15 mouse cellular contexts compared by ENCODE assay signal in genomic region chr12:55480471-55481153, GRCm38 (mm10). TPM values are rescaled to one million over a fixed set of nuclear protein-coding genes. Genes with fewer than 3 reads are reported as not detected.
A peak's percentile ranks its signal among the peaks of the same experiment; 100 is the strongest.
DNase-seq lines count a peak whose midpoint lies in the region; ATAC-seq and TF ChIP-seq lines count a peak whose summit lies in the region.
"Had no signal": no experiment of that assay in that cellular context is flagged by ENCODE, and none has a peak within 500 bp of the region (broad histone marks: within the 10 kb centered on the region; RNA-seq: fewer than 3 reads in every experiment).

No protein-coding gene starts in this region.

- peak overlapping the region; percentile 16 for H3K27ac ChIP-seq in gastrocnemius, adult 2 months
- no peak overlapping the region for H3K27ac ChIP-seq in kidney, embryonic 14.5 days (ENCODE audit: low read depth, low read length)
- H3K27ac ChIP-seq in liver, embryonic 15.5 days (replicated peaks), result 0 out of 2 replicates have a peak overlapping the region, but pooled peaks have one; percentile 17
- H3K27ac ChIP-seq in hindbrain, embryonic 12.5 days, result no peak overlapping the region
- H3K27ac ChIP-seq: lung, embryonic 15.5 days; neural tube, embryonic 12.5 days had no signal

- in situ Hi-C loops in Patski (cut with MboI; ENCODE audit: low pct_unique_long_range_greater_than_20kb), result no loop called here

- TF ChIP-seq CTCF in gastrocnemius, adult 2 months (IDR thresholded peaks at IDR 0.05), result no peak
- no peak for TF ChIP-seq CTCF in Patski (IDR thresholded peaks at IDR 0.05)

- H3K4me3 ChIP-seq in gastrocnemius, adult 2 months, result no peak overlapping the region
- H3K4me3 ChIP-seq in kidney, embryonic 14.5 days (ENCODE audit: low read length), result no peak overlapping the region
- no peak overlapping the region for H3K4me3 ChIP-seq in liver, embryonic 15.5 days (replicated peaks)
- H3K4me3 ChIP-seq in hindbrain, embryonic 12.5 days, result no peak overlapping the region
- H3K4me3 ChIP-seq: lung, embryonic 15.5 days; megakaryocyte, embryonic 14.5 days; neural tube, embryonic 12.5 days had no signal

- H3K9me3 ChIP-seq in kidney, embryonic 14.5 days (ENCODE audit: control insufficient read depth, low read length), result no peaks in the 10 kb centered on the region
- H3K9me3 ChIP-seq in liver, embryonic 15.5 days (replicated peaks), result no peaks in the 10 kb centered on the region
- no peaks in the 10 kb centered on the region for H3K9me3 ChIP-seq in hindbrain, embryonic 12.5 days (replicated peaks)
- H3K9me3 ChIP-seq: lung, embryonic 15.5 days; neural tube, embryonic 12.5 days had no signal

- H3K9ac ChIP-seq in kidney, embryonic 14.5 days (ENCODE audit: low read depth, low read length), result no peak overlapping the region
- H3K9ac ChIP-seq in liver, embryonic 15.5 days, result no peak overlapping the region
- no peak overlapping the region for H3K9ac ChIP-seq in hindbrain, embryonic 12.5 days
- H3K9ac ChIP-seq: lung, embryonic 15.5 days; neural tube, embryonic 12.5 days had no signal

- H3K4me2 ChIP-seq in kidney, embryonic 14.5 days (replicated peaks; ENCODE audit: low read depth, low read length), result no peak overlapping the region
- no peak overlapping the region for H3K4me2 ChIP-seq in liver, embryonic 15.5 days
- H3K4me2 ChIP-seq in hindbrain, embryonic 12.5 days (replicated peaks), result no peak overlapping the region
- H3K4me2 ChIP-seq: lung, embryonic 15.5 days; neural tube, embryonic 12.5 days had no signal

- H3K36me3 ChIP-seq in kidney, embryonic 14.5 days (ENCODE audit: control insufficient read depth, insufficient read depth, low read length), result no peaks in the 10 kb centered on the region
- no peaks in the 10 kb centered on the region for H3K36me3 ChIP-seq in liver, embryonic 15.5 days (replicated peaks)
- no peaks in the 10 kb centered on the region for H3K36me3 ChIP-seq in hindbrain, embryonic 12.5 days
- H3K36me3 ChIP-seq: lung, embryonic 15.5 days; neural tube, embryonic 12.5 days had no signal

- POLR2A ChIA-PET in Patski (lab: Charles Lee), result interaction anchor here (0.6 kb wide), 1 partner anchor 9 kb away, joined by 5 read pairs; no protein-coding TSS in a partner anchor

- intact Hi-C loops in gastrocnemius, adult 2 months (cut with DNase I), result no loop called here
- intact Hi-C loops in gastrocnemius, postnatal 14 days (cut with DNase I; ENCODE audit: low total_unique reads), result no loop called here

- CTCF ChIA-PET in Patski (lab: Charles Lee), result no interaction called here

- no peak for ATAC-seq in kidney, embryonic 14.5 days (ENCODE audit: low FRiP score, low TSS enrichment)
- peak; percentile 44 for ATAC-seq in Patski
- peak; percentile 62 for ATAC-seq in liver, embryonic 15.5 days (ENCODE audit: insufficient read depth)
- no peak for ATAC-seq in hindbrain, embryonic 12.5 days (ENCODE audit: low FRiP score)

- 92% methylated on average over 2 of the region's 2 CpGs for WGBS in kidney, embryonic 14.5 days
- WGBS in liver, embryonic 15.5 days (ENCODE audit: insufficient replicate concordance), result 66% methylated on average over 2 of the region's 2 CpGs
- WGBS in hindbrain, embryonic 12.5 days, result 85% methylated on average over 2 of the region's 2 CpGs

- no peak for DNase-seq in gastrocnemius, adult 2 months
- DNase-seq in gastrocnemius, postnatal 14 days, result no peak
- peak; percentile 56 to 75 for DNase-seq in kidney, postnatal 25 days
- DNase-seq in Patski (ENCODE audit: low read depth, low spot score), result no peak
- DNase-seq in right cerebral cortex, postnatal 14 days, result no peak
- DNase-seq: adrenal gland, adult 2 months; cerebellum, adult 9-11 months; left cerebral cortex, postnatal 4 days; thymus, postnatal 25 days had no signal

- H3K27me3 ChIP-seq in kidney, embryonic 14.5 days (ENCODE audit: control insufficient read depth, insufficient read depth, low read length), result no peaks in the 10 kb centered on the region
- no peaks in the 10 kb centered on the region for H3K27me3 ChIP-seq in Patski
- peaks cover 5% of the 10 kb centered on the region; the same call in 1 of the 2 replicates for H3K27me3 ChIP-seq in liver, embryonic 15.5 days
- H3K27me3 ChIP-seq in hindbrain, embryonic 12.5 days, result no peaks in the 10 kb centered on the region
- H3K27me3 ChIP-seq: lung, embryonic 15.5 days; neural tube, embryonic 12.5 days had no signal

- H3K4me1 ChIP-seq in kidney, embryonic 14.5 days (ENCODE audit: control insufficient read depth, insufficient read depth, low read length), result no peaks in the 10 kb centered on the region
- peaks cover 12% of the 10 kb centered on the region for H3K4me1 ChIP-seq in liver, embryonic 15.5 days (replicated peaks)
- no peaks in the 10 kb centered on the region; the same call in 1 of the 2 replicates for H3K4me1 ChIP-seq in hindbrain, embryonic 12.5 days
- H3K4me1 ChIP-seq: lung, embryonic 15.5 days; neural tube, embryonic 12.5 days had no signal

RNA-seq across cellular contexts. Expression of gene Nfkbia, which starts 11.8 kb away (rescaled TPM):
- total RNA-seq in gastrocnemius, adult 2 months (2021), result 10 to 100 TPM; 26.3 to 66.2 TPM
- 10 to 100 TPM; 22.8 to 38.3 TPM for total RNA-seq in gastrocnemius, postnatal 14 days (2021)
- 69.0 and 75.2 TPM in 2 replicates for polyA plus RNA-seq in kidney, embryonic 14.5 days (2014; fragmentation: Nextera tagmentation; extraction: Ambion mirVana)
- polyA plus RNA-seq in Patski (2021), result 47.7 TPM
- polyA plus RNA-seq in liver, embryonic 15.5 days (2015; fragmentation: Nextera tagmentation; extraction: Ambion mirVana), result 22.9 and 24.4 TPM in 2 replicates
- polyA plus RNA-seq in hindbrain, embryonic 12.5 days (2016; fragmentation: Nextera tagmentation; extraction: Ambion mirVana), result 42.8 and 49.1 TPM in 2 replicates

Comparison
In these comparisons a context has a peak if more than half of its experiments do, and no peak if none do; other contexts are left out.
1. DNase-seq: peak in kidney, postnatal 25 days (2 of 2); none in gastrocnemius, adult 2 months (single experiment), gastrocnemius, postnatal 14 days (single experiment), Patski (single experiment) and right cerebral cortex, postnatal 14 days (single experiment).
2. H3K27ac ChIP-seq: peak in gastrocnemius, adult 2 months (single experiment) and liver, embryonic 15.5 days (single experiment); none in kidney, embryonic 14.5 days (single experiment) and hindbrain, embryonic 12.5 days (single experiment).
3. ATAC-seq: peak in Patski (single experiment) and liver, embryonic 15.5 days (single experiment); none in kidney, embryonic 14.5 days (single experiment) and hindbrain, embryonic 12.5 days (single experiment).